Mouse (Mus musculus) thymus, postnatal 25 days (tissue): ENCODE measurements at regions not wholly inside any gene's neighbourhood (a gene's known extent, or its start where the extent isn't known, plus 50 kb on each side); places are given as distances from the start of the nearest gene placed in this dataset.
"Not testable (repeated sequence)": the region's sequence is repeated elsewhere in the genome, so short reads cannot be mapped to it uniquely, and the experiment has no call there.

ENCODE experiments used
- DNase-seq: peaks from one replicate; pipeline ENCODE4 v3.0.0; 2022

GRCm38 (mm10) chr12:80055894-80056293, 56.9 kb downstream of the Zfp36l1 start:
- not testable (repeated sequence) for DNase-seq

GRCm38 (mm10) chr12:80055394-80055793, 57.4 kb downstream of the Zfp36l1 start:
- DNase-seq, result no peak

GRCm38 (mm10) chr12:80054655-80055037, 58.2 kb downstream of the Zfp36l1 start:
- DNase-seq, result no peak

- no peak for DNase-seq
These were observed 58.7 kb downstream of the Zfp36l1 start for GRCm38 (mm10) chr12:80053902-80054654.

- DNase-seq, result no peak
These were observed 64.4 kb downstream of the Zfp36l1 start for GRCm38 (mm10) chr12:80048215-80048979.

GRCm38 (mm10) chr12:80046625-80047303, 66.0 kb downstream of the Zfp36l1 start:
- no peak for DNase-seq

GRCm38 (mm10) chr12:80041510-80042324, 71.1 kb downstream of the Zfp36l1 start:
- no peak for DNase-seq

- DNase-seq, result no peak
These were observed 71.8 kb downstream of the Zfp36l1 start for GRCm38 (mm10) chr12:80041012-80041411.

- DNase-seq, result no peak
These were observed 72.6 kb downstream of the Zfp36l1 start for GRCm38 (mm10) chr12:80040233-80040632.

- no peak for DNase-seq
These were observed 73.7 kb downstream of the Zfp36l1 start for GRCm38 (mm10) chr12:80039150-80039549.

- no peak for DNase-seq
These were observed 77.1 kb downstream of the Zfp36l1 start for GRCm38 (mm10) chr12:80035500-80036271.

GRCm38 (mm10) chr12:80034963-80035411, 77.8 kb downstream of the Zfp36l1 start:
- DNase-seq, result no peak

GRCm38 (mm10) chr12:80034100-80034499, 78.7 kb downstream of the Zfp36l1 start:
- DNase-seq, result no peak

GRCm38 (mm10) chr12:80032520-80032919, 80.3 kb downstream of the Zfp36l1 start:
- DNase-seq, result no peak

GRCm38 (mm10) chr12:80028301-80028700, 84.5 kb downstream of the Zfp36l1 start:
- DNase-seq, result no peak

GRCm38 (mm10) chr12:80023107-80024078, 89.4 kb downstream of the Zfp36l1 start:
- no peak for DNase-seq

GRCm38 (mm10) chr12:80022181-80023106, 90.4 kb downstream of the Zfp36l1 start:
- DNase-seq, result no peak

- DNase-seq, result no peak
These were observed 91.8 kb downstream of the Zfp36l1 start for GRCm38 (mm10) chr12:80021030-80021473.

GRCm38 (mm10) chr12:80018086-80018485, 94.7 kb downstream of the Zfp36l1 start:
- DNase-seq, result no peak
